Mouse (Mus musculus): ENCODE measurements at regions not wholly inside any gene's neighbourhood (a gene's known extent, or its start where the extent isn't known, plus 50 kb on each side); places are given as distances from the start of the nearest gene placed in this dataset.

DNA sequence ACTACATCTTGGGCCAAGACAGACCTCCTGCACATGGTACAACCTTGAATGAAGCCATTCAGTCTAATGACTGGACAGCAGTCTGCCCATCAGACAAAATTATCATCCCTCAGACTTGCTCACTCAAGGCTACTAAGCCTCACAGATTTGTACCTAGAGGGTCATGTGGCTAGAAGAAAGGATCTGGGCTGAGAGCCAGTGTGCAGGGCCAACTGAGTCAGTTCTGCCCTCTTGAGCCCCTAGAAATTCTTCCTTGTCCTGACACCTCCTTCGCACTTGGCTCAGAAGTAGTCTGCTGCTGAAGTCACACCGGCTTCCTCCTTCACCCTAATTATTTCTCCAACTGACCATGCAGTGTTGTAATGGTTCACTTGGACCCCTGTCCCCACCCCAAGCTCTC lies 207.5 kb downstream of the Qk start:
- TF ChIP-seq CTCF (IDR thresholded peaks at IDR 0.05) (no peak), EP300 (IDR thresholded peaks at IDR 0.05) (no peak)

Data from lung, postnatal 0 days (tissue).